Mouse (Mus musculus) intestine, postnatal 0 days (tissue): ENCODE measurements at regions not wholly inside any gene's neighbourhood (a gene's known extent, or its start where the extent isn't known, plus 50 kb on each side); places are given as distances from the start of the nearest gene placed in this dataset.

ENCODE experiments used
- ATAC-seq: fragments of 200-750 bp; cut with Nextera tagmentation; 2 replicates; pipeline ENCODE4 v1.8.0; 2017; ENCODE audit warnings: mild to moderate bottlenecking, moderate TSS enrichment, moderate library complexity
- H3K27ac ChIP-seq: fragments of 300-500 bp; sonication (generic); 2 replicates; pipeline ENCODE4 v1.5.1; 2014; ENCODE audit warnings: mild to moderate bottlenecking, low read depth, low read length, moderate library complexity
- H3K27me3 ChIP-seq: fragments of 300-500 bp; sonication (generic); replicated peaks from 2 replicates; pipeline ENCODE4 v1.6.1; 2014; ENCODE audit warnings: low read length, mixed read lengths; ENCODE audit not compliant: control insufficient read depth, insufficient read depth
- H3K36me3 ChIP-seq: fragments of 300-500 bp; sonication (generic); 2 replicates; pipeline ENCODE4 v1.6.1; 2014; ENCODE audit warnings: mild to moderate bottlenecking, moderate library complexity; ENCODE audit not compliant: control insufficient read depth, insufficient read depth
- H3K4me1 ChIP-seq: fragments of 300-500 bp; sonication (generic); replicated peaks from 2 replicates; pipeline ENCODE4 v1.6.1; 2014; ENCODE audit warnings: antibody characterized with exemption, low read length, mixed read lengths; ENCODE audit not compliant: control insufficient read depth, insufficient read depth
- H3K4me2 ChIP-seq: fragments of 300-500 bp; sonication (generic); replicated peaks from 2 replicates; pipeline ENCODE4 v1.6.1; 2014; ENCODE audit warnings: low read depth, mild to moderate bottlenecking, moderate library complexity
- H3K4me3 ChIP-seq: fragments of 300-500 bp; sonication (generic); 2 replicates; pipeline ENCODE4 v1.5.1; 2014; ENCODE audit warnings: low read depth, low read length
- H3K9ac ChIP-seq: fragments of 300-500 bp; sonication (generic); 2 replicates; pipeline ENCODE4 v1.6.1; 2014; ENCODE audit warnings: mild to moderate bottlenecking, low read depth, low read length
- H3K9me3 ChIP-seq: fragments of 300-500 bp; sonication (generic); 2 replicates; pipeline ENCODE4 v1.6.1; 2016; ENCODE audit warnings: mixed run types; ENCODE audit not compliant: control insufficient read depth
- CTCF ChIP-seq: sonication (generic); IDR thresholded peaks from 2 replicates; pipeline ENCODE4 v1.5.1; 2016; ENCODE audit warnings: low read depth, mild to moderate bottlenecking, control low read depth, antibody characterized with exemption, moderate library complexity
- WGBS: fragments of 180-500 bp; shearing (Covaris S2); extraction: QIAGEN DNeasy Blood & Tissue Kit; methylation state at CpG from one replicate; pipeline ENCODE4 v1.1.7; 2014; 5-methylcytosine and 5-hydroxymethylcytosine counted together

- H3K9me3 ChIP-seq = no peaks in the 10 kb centered on the region
- TF ChIP-seq CTCF = no peak
- no peaks in the 10 kb centered on the region for H3K4me1 ChIP-seq
- H3K4me2 ChIP-seq = no peak overlapping the region
- H3K36me3 ChIP-seq = no peaks in the 10 kb centered on the region
- H3K4me3 ChIP-seq = no peak overlapping the region
- WGBS = 80% methylated on average over 12 of the region's 12 CpGs
- H3K9ac ChIP-seq = no peak overlapping the region
- no peak for ATAC-seq
- H3K27ac ChIP-seq = no peak overlapping the region
- no peaks in the 10 kb centered on the region for H3K27me3 ChIP-seq
These were observed 80.0 kb upstream of the Pik3r1 start for GRCm38 (mm10) chr13:101847879-101848600.

DNA sequence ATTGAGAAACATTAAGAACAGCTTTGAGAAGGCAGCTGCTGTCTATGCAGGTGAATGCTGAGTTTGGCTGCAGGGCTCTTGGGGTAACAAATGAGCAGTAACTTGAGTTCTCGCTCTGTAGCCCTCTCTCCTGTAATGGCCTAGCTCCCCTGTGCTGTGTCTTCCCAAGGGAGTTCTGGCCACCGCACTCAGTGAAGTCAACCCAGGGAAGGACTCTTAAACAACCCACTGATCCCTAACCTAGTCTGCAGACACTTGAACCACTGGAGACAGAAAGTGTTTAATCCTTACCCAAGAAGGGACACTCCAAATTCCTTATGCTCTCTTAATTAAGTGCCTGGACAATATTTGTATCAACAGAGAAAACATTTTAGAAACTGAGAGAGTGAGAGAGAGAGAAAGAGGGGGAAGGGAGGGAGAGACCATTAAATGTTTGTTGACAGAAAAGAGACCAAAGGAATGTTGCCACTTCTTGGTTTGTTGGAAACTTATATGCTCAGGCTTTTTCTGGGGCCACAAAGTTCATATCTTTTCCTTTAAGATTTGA is 80.7 kb upstream of the Pik3r1 start:
- Histone ChIP-seq H3K9ac (no peak overlapping the region), H3K36me3 (no peaks in the 10 kb centered on the region), H3K4me1 (no peaks in the 10 kb centered on the region), H3K9me3 (no peaks in the 10 kb centered on the region), H3K27ac (no peak overlapping the region), H3K4me3 (no peak overlapping the region), H3K4me2 (no peak overlapping the region), H3K27me3 (no peaks in the 10 kb centered on the region)
- ATAC-seq = no peak
- 79% methylated on average over 2 of the region's 2 CpGs for WGBS
- TF ChIP-seq CTCF = no peak

DNA sequence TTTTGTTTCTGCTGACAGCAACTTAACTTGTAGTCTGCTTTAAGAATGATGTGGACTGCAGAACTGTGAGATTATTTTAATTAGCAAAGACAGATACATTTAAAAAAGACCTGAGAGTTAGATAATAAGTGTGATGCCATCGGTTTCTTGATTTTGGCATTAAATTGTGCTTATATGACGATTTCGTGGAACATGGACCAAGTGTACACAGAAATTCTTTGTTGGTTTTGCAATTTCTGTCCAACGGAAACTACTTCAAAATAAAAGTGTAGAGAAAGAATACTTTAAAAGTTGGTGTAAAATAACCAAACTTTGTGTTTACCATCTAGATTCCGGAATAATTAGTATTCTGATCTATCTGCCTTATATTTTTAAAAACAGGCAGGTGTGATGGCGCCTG is 81.4 kb upstream of the Pik3r1 start:
- H3K4me2 ChIP-seq = no peak overlapping the region
- H3K4me1 ChIP-seq = no peaks in the 10 kb centered on the region
- no peak overlapping the region for H3K4me3 ChIP-seq
- H3K9ac ChIP-seq = no peak overlapping the region
- H3K36me3 ChIP-seq = no peaks in the 10 kb centered on the region
- no peaks in the 10 kb centered on the region for H3K27me3 ChIP-seq
- WGBS = 85% methylated on average over 6 of the region's 6 CpGs
- no peak for ATAC-seq
- no peak for TF ChIP-seq CTCF
- H3K27ac ChIP-seq = no peak overlapping the region
- no peaks in the 10 kb centered on the region for H3K9me3 ChIP-seq

- Histone ChIP-seq H3K4me1 (no peaks in the 10 kb centered on the region), H3K4me3 (no peak overlapping the region), H3K9me3 (no peaks in the 10 kb centered on the region), H3K4me2 (no peak overlapping the region), H3K36me3 (no peaks in the 10 kb centered on the region), H3K27ac (no peak overlapping the region), H3K9ac (no peak overlapping the region), H3K27me3 (no peaks in the 10 kb centered on the region)
- no peak for ATAC-seq
- TF ChIP-seq CTCF = no peak
- 66% methylated on average over 6 of the region's 6 CpGs for WGBS
These were observed 83.3 kb upstream of the Pik3r1 start for GRCm38 (mm10) chr13:101851329-101851728.

- Histone ChIP-seq H3K9ac (no peak overlapping the region), H3K4me2 (no peak overlapping the region), H3K4me3 (no peak overlapping the region), H3K36me3 (no peaks in the 10 kb centered on the region), H3K27me3 (no peaks in the 10 kb centered on the region), H3K9me3 (no peaks in the 10 kb centered on the region), H3K4me1 (no peaks in the 10 kb centered on the region), H3K27ac (no peak overlapping the region)
- no peak for TF ChIP-seq CTCF
- ATAC-seq = no peak
- WGBS = 94% methylated on average over 5 of the region's 5 CpGs
These were observed 84.9 kb upstream of the Pik3r1 start for GRCm38 (mm10) chr13:101852960-101853359.

- no peak for ATAC-seq
- Histone ChIP-seq H3K9me3 (no peaks in the 10 kb centered on the region), H3K9ac (no peak overlapping the region), H3K4me3 (no peak overlapping the region), H3K27ac (no peak overlapping the region), H3K27me3 (no peaks in the 10 kb centered on the region), H3K4me1 (no peaks in the 10 kb centered on the region), H3K36me3 (no peaks in the 10 kb centered on the region), H3K4me2 (no peak overlapping the region)
- TF ChIP-seq CTCF = no peak
- 71% methylated on average over 9 of the region's 9 CpGs for WGBS
These were observed 87.1 kb upstream of the Pik3r1 start for GRCm38 (mm10) chr13:101855141-101855540.
